ENCODE assay signal across 8 mouse cellular contexts in genomic region chr4:117830124-117830551, GRCm38 (mm10). TPM values are rescaled to one million over a fixed set of nuclear protein-coding genes. Genes with fewer than 3 reads are reported as not detected.
DNase-seq lines count a peak whose midpoint lies in the region; ATAC-seq lines count a peak whose summit lies in the region.

No protein-coding gene starts in this region.

- no peaks in the 10 kb centered on the region for H3K36me3 ChIP-seq in intestine, embryonic 15.5 days
- H3K36me3 ChIP-seq in liver, embryonic 16.5 days (ENCODE audit: control insufficient read depth, insufficient read depth) = no peaks in the 10 kb centered on the region

- H3K27me3 ChIP-seq in intestine, embryonic 15.5 days (replicated peaks) = no peaks in the 10 kb centered on the region
- H3K27me3 ChIP-seq in liver, embryonic 16.5 days (ENCODE audit: control insufficient read depth, insufficient read depth, low read depth, low read length) = peaks cover 22% of the 10 kb centered on the region

- 3% methylated on average over 5 of the region's 5 CpGs for WGBS in intestine, embryonic 15.5 days
- 3% methylated on average over 5 of the region's 5 CpGs for WGBS in liver, embryonic 16.5 days (ENCODE audit: insufficient replicate concordance)

- peaks cover 32% of the 10 kb centered on the region for H3K4me1 ChIP-seq in intestine, embryonic 15.5 days (replicated peaks)
- H3K4me1 ChIP-seq in liver, embryonic 16.5 days (ENCODE audit: control insufficient read depth, low read depth, low read length) = peaks cover 66% of the 10 kb centered on the region

- DNase-seq in retina, adult 2 months (ENCODE audit: low read depth, low spot score) = peak; percentile 56
- no peak for DNase-seq in retina, embryonic 14.5 days (ENCODE audit: low spot score)
- DNase-seq in ovary, adult 18-20 months (ENCODE audit: low spot score) = peak; percentile 72
- no peak for DNase-seq in layer of hippocampus, postnatal 25 days (ENCODE audit: extremely low spot score in 1 of 2, low spot score in 1 of 2)

- H3K4me2 ChIP-seq in intestine, embryonic 15.5 days (replicated peaks) = peak overlapping the region; percentile 49
- peak overlapping the region; percentile 96 for H3K4me2 ChIP-seq in liver, embryonic 16.5 days (ENCODE audit: low read depth, low read length)

- H3K9ac ChIP-seq in intestine, embryonic 15.5 days = peak overlapping the region; percentile 30; the same call in 1 of the 2 replicates
- peak overlapping the region; percentile 99 for H3K9ac ChIP-seq in liver, embryonic 16.5 days (ENCODE audit: low read depth, low read length)

- ATAC-seq in granulocyte monocyte progenitor cell, adult 5-6 weeks (replicated peaks; ENCODE audit: poor library complexity, severe bottlenecking) = peak; percentile 53
- peak; percentile 92 for ATAC-seq in intestine, embryonic 15.5 days
- peak; percentile 92 for ATAC-seq in liver, embryonic 16.5 days (ENCODE audit: low read depth)
- ATAC-seq in activated CD4-positive, CD25-positive, alpha-beta regulatory T cell, adult 4 months = no peak

- H3K9me3 ChIP-seq in intestine, embryonic 15.5 days = no peaks in the 10 kb centered on the region
- no peaks in the 10 kb centered on the region for H3K9me3 ChIP-seq in liver, embryonic 16.5 days (replicated peaks; ENCODE audit: control insufficient read depth, low read length)

- no peak overlapping the region for H3K4me3 ChIP-seq in intestine, embryonic 15.5 days (replicated peaks)
- H3K4me3 ChIP-seq in liver, embryonic 16.5 days (ENCODE audit: low read depth, low read length) = peak overlapping the region; percentile 57

- H3K27ac ChIP-seq in intestine, embryonic 15.5 days = peak overlapping the region; percentile 59
- H3K27ac ChIP-seq in liver, embryonic 16.5 days (ENCODE audit: low read length) = peak overlapping the region; percentile 100

RNA-seq across cellular contexts. Expression of gene Slc6a9, which starts 4.2 kb away (rescaled TPM):
- not detected in 2 replicates for total RNA-seq in granulocyte monocyte progenitor cell, adult 5-6 weeks (2014; fragmentation: Nextera tagmentation)
- total RNA-seq in granulocyte monocyte progenitor cell, adult 5-6 weeks (2017) = not detected in 2 replicates
- polyA plus RNA-seq in intestine, embryonic 15.5 days (2015; fragmentation: Nextera tagmentation; extraction: Ambion mirVana) = 9.0 and 11.3 TPM in 2 replicates
- 46.7 and 53.7 TPM in 2 replicates for polyA plus RNA-seq in liver, embryonic 16.5 days (2015; fragmentation: Nextera tagmentation; extraction: Ambion mirVana)
- polyA plus RNA-seq in activated CD4-positive, CD25-positive, alpha-beta regulatory T cell, adult 4 months (2017; shearing (Covaris generic)) = under 1 TPM in 1 of 2 experiments, not detected in 1; 0.51 TPM
- total RNA-seq in layer of hippocampus, postnatal 25 days (2021) = 10 to 100 TPM; 35.1 to 41.4 TPM

RNA-seq across cellular contexts. Expression of gene Ccdc24, which starts 42.2 kb away (rescaled TPM):
- not detected in 2 replicates for total RNA-seq in granulocyte monocyte progenitor cell, adult 5-6 weeks (2014; fragmentation: Nextera tagmentation)
- not detected in 2 replicates for total RNA-seq in granulocyte monocyte progenitor cell, adult 5-6 weeks (2017)
- 0.48 and 1.0 TPM in 2 replicates for polyA plus RNA-seq in intestine, embryonic 15.5 days (2015; fragmentation: Nextera tagmentation; extraction: Ambion mirVana)
- 0.88 and 1.1 TPM in 2 replicates for polyA plus RNA-seq in liver, embryonic 16.5 days (2015; fragmentation: Nextera tagmentation; extraction: Ambion mirVana)
- polyA plus RNA-seq in activated CD4-positive, CD25-positive, alpha-beta regulatory T cell, adult 4 months (2017; shearing (Covaris generic)) = not detected
- 1 to 10 TPM in 1 of 2 experiments, under 1 TPM in 1; 0.91 to 1.1 TPM for total RNA-seq in layer of hippocampus, postnatal 25 days (2021)

RNA-seq across cellular contexts. Expression of gene B4galt2, which starts 53.1 kb away (rescaled TPM):
- total RNA-seq in granulocyte monocyte progenitor cell, adult 5-6 weeks (2014; fragmentation: Nextera tagmentation) = 0.73 TPM in 1 of 2 replicates, not detected in the other
- total RNA-seq in granulocyte monocyte progenitor cell, adult 5-6 weeks (2017) = 0.04 TPM in 1 of 2 replicates, not detected in the other
- polyA plus RNA-seq in intestine, embryonic 15.5 days (2015; fragmentation: Nextera tagmentation; extraction: Ambion mirVana) = 14.0 and 15.6 TPM in 2 replicates
- 0.76 and 1.3 TPM in 2 replicates for polyA plus RNA-seq in liver, embryonic 16.5 days (2015; fragmentation: Nextera tagmentation; extraction: Ambion mirVana)
- not detected for polyA plus RNA-seq in activated CD4-positive, CD25-positive, alpha-beta regulatory T cell, adult 4 months (2017; shearing (Covaris generic))
- total RNA-seq in layer of hippocampus, postnatal 25 days (2021) = 10 to 100 TPM; 75.6 to 76.3 TPM

RNA-seq across cellular contexts. Expression of gene Atp6v0b, which starts 57.0 kb away (rescaled TPM):
- total RNA-seq in granulocyte monocyte progenitor cell, adult 5-6 weeks (2014; fragmentation: Nextera tagmentation) = 253 and 300 TPM in 2 replicates
- total RNA-seq in granulocyte monocyte progenitor cell, adult 5-6 weeks (2017) = 97.8 and 111 TPM in 2 replicates
- 239 and 288 TPM in 2 replicates for polyA plus RNA-seq in intestine, embryonic 15.5 days (2015; fragmentation: Nextera tagmentation; extraction: Ambion mirVana)
- polyA plus RNA-seq in liver, embryonic 16.5 days (2015; fragmentation: Nextera tagmentation; extraction: Ambion mirVana) = 160 and 165 TPM in 2 replicates
- 100 to 1,000 TPM in 1 of 2 experiments, 10 to 100 TPM in 1; 75.9 to 111 TPM for polyA plus RNA-seq in activated CD4-positive, CD25-positive, alpha-beta regulatory T cell, adult 4 months (2017; shearing (Covaris generic))
- total RNA-seq in layer of hippocampus, postnatal 25 days (2021) = 100 to 1,000 TPM; 429 to 448 TPM

Comparison
In these comparisons a context has a peak if more than half of its experiments do, and no peak if none do; other contexts are left out.
1. DNase-seq: peak in retina, adult 2 months (single experiment) and ovary, adult 18-20 months (single experiment); none in retina, embryonic 14.5 days (single experiment) and layer of hippocampus, postnatal 25 days (0 of 2).